Mouse (Mus musculus) CH12.LX (cell line): ENCODE measurements at regions not wholly inside any gene's neighbourhood (a gene's known extent, or its start where the extent isn't known, plus 50 kb on each side); places are given as distances from the start of the nearest gene placed in this dataset.
A peak's percentile ranks its signal among the peaks of the same experiment; 100 is the strongest.

Experiments used
- DNase-seq: peaks from one replicate; pipeline ENCODE4 v3.0.0-alpha.2; 2013; ENCODE audit errors: extremely low read depth
- H3K27ac ChIP-seq: 2 replicates; pipeline ENCODE4 v1.5.1; 2012; ENCODE audit warnings: low read depth, mild to moderate bottlenecking, control low read depth, moderate library complexity; ENCODE audit not compliant: insufficient read depth
- H3K27me3 ChIP-seq: replicated peaks from 2 replicates; pipeline ENCODE3; 2012; ENCODE audit warnings: inconsistent platforms
- H3K36me3 ChIP-seq, 2 experiments: replicated peaks in 1 of 2; 2 replicates each; pipeline versions ENCODE3 to v1.6.1; 2012; ENCODE audit warnings: inconsistent platforms in 1 of 2, low read length in 1 of 2, mild to moderate bottlenecking in 1 of 2, mixed read lengths in 1 of 2, moderate library complexity in 1 of 2; ENCODE audit not compliant: control insufficient read depth in 1 of 2, insufficient read depth in 1 of 2
- H3K4me1 ChIP-seq, 2 experiments: 2 replicates each; pipeline ENCODE4 v1.6.1; 2012; ENCODE audit warnings: inconsistent platforms in 1 of 2, moderate library complexity in 1 of 2; ENCODE audit not compliant: insufficient read depth in 2 of 2, control insufficient read depth in 1 of 2
- H3K4me2 ChIP-seq: 2 replicates; pipeline ENCODE4 v1.6.1; 2012; ENCODE audit warnings: low read depth, mild to moderate bottlenecking, control low read depth; ENCODE audit not compliant: poor library complexity, insufficient read depth, severe bottlenecking
- H3K4me3 ChIP-seq, 3 experiments: fragments of 150-350 bp in 1 of 3; sonication (generic) in 1 of 3; replicated peaks in 1 of 3; 2 replicates each; pipeline versions ENCODE3 to v1.5.1; 2011 to 2012; ENCODE audit warnings: low read depth in 2 of 3, low read length in 2 of 3, mild to moderate bottlenecking in 2 of 3, moderate library complexity in 2 of 3, control low read depth in 1 of 3, improper control_type of control experiment in 1 of 3, inconsistent platforms in 1 of 3, mixed read lengths in 1 of 3; ENCODE audit not compliant: poor library complexity in 1 of 3
- H3K79me2 ChIP-seq: replicated peaks from 2 replicates; pipeline ENCODE4 v1.6.1; 2012; ENCODE audit warnings: mild to moderate bottlenecking, moderate library complexity; ENCODE audit not compliant: control insufficient read depth, poor library complexity, insufficient read depth, severe bottlenecking; ENCODE audit errors: extremely low read depth
- H3K9ac ChIP-seq: 2 replicates; pipeline ENCODE4 v1.6.1; 2012; ENCODE audit warnings: low read depth, mild to moderate bottlenecking, control low read depth, moderate library complexity; ENCODE audit not compliant: insufficient read depth
- H3K9me3 ChIP-seq: replicated peaks from 2 replicates; pipeline ENCODE3; 2012; ENCODE audit warnings: low read length, inconsistent platforms, mixed read lengths
- BHLHE40 ChIP-seq: IDR thresholded peaks from 2 replicates; pipeline ENCODE4 v1.6.1; 2011; ENCODE audit warnings: mild to moderate bottlenecking, low read depth, low read length, improper control_type of control experiment
- CHD1 ChIP-seq: IDR thresholded peaks from 2 replicates; pipeline ENCODE4 v1.6.1; 2012; ENCODE audit warnings: low read depth, low read length, improper control_type of control experiment, inconsistent platforms
- CTCF ChIP-seq, 2 experiments: IDR thresholded peaks in 1 of 2; conservative IDR thresholded peaks in 1 of 2; 2 replicates each; pipeline ENCODE4 v1.5.1; 2011 to 2012; ENCODE audit warnings: low read depth in 2 of 2, low read length in 2 of 2, improper control_type of control experiment in 1 of 2, inconsistent platforms in 1 of 2, mild to moderate bottlenecking in 1 of 2, moderate library complexity in 1 of 2
- E2F4 ChIP-seq: IDR thresholded peaks from 2 replicates; pipeline ENCODE4 v1.6.1; 2011; ENCODE audit warnings: low read depth, low read length, improper control_type of control experiment; ENCODE audit not compliant: insufficient replicate concordance
- ELF1 ChIP-seq: IDR thresholded peaks from 2 replicates; pipeline ENCODE4 v1.6.1; 2014; ENCODE audit warnings: low read depth, mild to moderate bottlenecking, inconsistent platforms, low read length, improper control_type of control experiment
- EP300 ChIP-seq: IDR thresholded peaks from 2 replicates; pipeline ENCODE4 v1.6.1; 2011; ENCODE audit warnings: low read length, improper control_type of control experiment
- ETS1 ChIP-seq: conservative IDR thresholded peaks from 2 replicates; pipeline ENCODE4 v1.6.1; 2012; ENCODE audit warnings: low read depth, mild to moderate bottlenecking, inconsistent platforms, low read length, improper control_type of control experiment, moderate library complexity
- IRF4 ChIP-seq: IDR thresholded peaks from 2 replicates; pipeline ENCODE4 v1.6.1; 2014; ENCODE audit warnings: low read depth, mild to moderate bottlenecking, inconsistent platforms, low read length, improper control_type of control experiment
- KAT2A ChIP-seq: IDR thresholded peaks from 2 replicates; pipeline ENCODE4 v1.6.1; 2012; ENCODE audit warnings: low read length, improper control_type of control experiment, inconsistent platforms; ENCODE audit not compliant: insufficient replicate concordance
- MAFK ChIP-seq: IDR thresholded peaks from 2 replicates; pipeline ENCODE4 v1.6.1; 2011; ENCODE audit warnings: low read length, improper control_type of control experiment; ENCODE audit not compliant: insufficient replicate concordance
- MAX ChIP-seq: IDR thresholded peaks from 2 replicates; pipeline ENCODE4 v1.6.1; 2011; ENCODE audit warnings: low read length, improper control_type of control experiment
- MAZ ChIP-seq: IDR thresholded peaks from 2 replicates; pipeline ENCODE4 v1.6.1; 2012; ENCODE audit warnings: low read depth, mild to moderate bottlenecking, inconsistent platforms, low read length, improper control_type of control experiment, moderate library complexity
- MEF2A ChIP-seq: IDR thresholded peaks from 2 replicates; pipeline ENCODE4 v1.6.1; 2014; ENCODE audit warnings: low read depth, mild to moderate bottlenecking, inconsistent platforms, low read length, improper control_type of control experiment, borderline replicate concordance
- MYC ChIP-seq: IDR thresholded peaks from 2 replicates; pipeline ENCODE4 v1.6.1; 2011; ENCODE audit warnings: low read depth, mild to moderate bottlenecking, improper control_type of control experiment, low read length
- NELFE ChIP-seq: IDR thresholded peaks from 2 replicates; pipeline ENCODE4 v1.6.1; 2011; ENCODE audit warnings: low read depth, low read length, improper control_type of control experiment
- POLR2AphosphoS2 ChIP-seq: IDR thresholded peaks from 2 replicates; pipeline ENCODE4 v1.6.1; 2011; ENCODE audit warnings: low read depth, low read length, improper control_type of control experiment
- RCOR1 ChIP-seq: conservative IDR thresholded peaks from 2 replicates; pipeline ENCODE4 v1.6.1; 2012; ENCODE audit warnings: low read depth, mild to moderate bottlenecking, inconsistent platforms, low read length, improper control_type of control experiment
- UBTF ChIP-seq: IDR thresholded peaks from 2 replicates; pipeline ENCODE4 v1.6.1; 2012; ENCODE audit warnings: low read depth, mild to moderate bottlenecking, inconsistent platforms, low read length, improper control_type of control experiment, moderate library complexity
- ZC3H11A ChIP-seq: IDR thresholded peaks from 2 replicates; pipeline ENCODE4 v1.6.1; 2012; ENCODE audit warnings: low read depth, mild to moderate bottlenecking, inconsistent platforms, low read length, improper control_type of control experiment
- ZKSCAN1 ChIP-seq: IDR thresholded peaks from 2 replicates; pipeline ENCODE4 v1.6.1; 2012; ENCODE audit warnings: low read depth, inconsistent platforms, low read length, improper control_type of control experiment, borderline replicate concordance
- ZMIZ1 ChIP-seq: IDR thresholded peaks from 2 replicates; pipeline ENCODE4 v1.6.1; 2012; ENCODE audit warnings: low read depth, mild to moderate bottlenecking, inconsistent platforms, low read length, improper control_type of control experiment
- dilution Hi-C: fragments of 300-500 bp; cut with MboI; formaldehyde crosslinking; loops from 2 replicates; pipeline ENCODE4 v1.14.3; 2020; ENCODE audit warnings: low sequenced_read_pairs; ENCODE audit not compliant: extremely low pct_unique_long_range_greater_than_20kb, extremely low pct_ligation_motif_present
- in situ Hi-C: fragments of 300-500 bp; cut with MboI; formaldehyde crosslinking; loops from 3 replicates; pipeline ENCODE4 v1.14.3; 2019; ENCODE audit warnings: low sequenced_read_pairs, low pct_ligation_motif_present, low pct_unique_long_range_greater_than_20kb, mixed read lengths

DNA sequence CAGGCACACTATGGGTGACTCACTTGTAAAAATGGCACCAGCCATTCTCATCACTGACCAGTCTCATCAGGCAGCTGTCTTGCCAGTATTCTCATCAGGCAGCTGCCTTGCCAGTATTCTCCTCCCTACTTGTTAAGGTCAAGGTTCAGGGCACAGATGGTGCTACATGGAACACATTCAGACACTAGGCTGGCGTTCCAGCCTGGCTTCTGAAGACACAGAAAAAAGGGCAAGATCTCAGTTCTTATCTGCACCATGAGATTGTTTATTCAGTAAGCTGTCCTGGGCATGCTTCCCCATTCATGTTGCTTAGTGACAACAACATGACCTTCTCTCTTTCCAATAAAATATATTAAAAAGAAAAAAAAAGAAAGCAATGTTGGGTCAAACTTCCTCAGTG lies 90.7 kb upstream of the Itgb1 start:
- DNase-seq: no peak
- no peaks in the 10 kb centered on the region for H3K79me2 ChIP-seq
- dilution Hi-C loops: no loop called here
- no peak overlapping the region for H3K9ac ChIP-seq
- H3K9me3 ChIP-seq: no peaks in the 10 kb centered on the region
- H3K27ac ChIP-seq: no peak overlapping the region
- in situ Hi-C loops: no loop called here
- H3K4me3 ChIP-seq: no peak overlapping the region
- H3K27me3 ChIP-seq: no peaks in the 10 kb centered on the region
- peaks cover 0 to 45% of the 10 kb centered on the region in 2 experiments; a peak in 3 of 4 replicates for H3K4me1 ChIP-seq
- TF ChIP-seq ZKSCAN1 (no peak), UBTF (no peak), MAZ (no peak), EP300 (no peak), MEF2A (no peak), IRF4 (no peak), NELFE (no peak), KAT2A (no peak), RCOR1 (no peak), ZC3H11A (no peak), ELF1 (no peak), MAFK (no peak), E2F4 (no peak), CTCF (conservative IDR thresholded peaks at IDR 0.05 in 1 of 2, IDR thresholded peaks at IDR 0.05 in 1 of 2; ENCODE audit: low read depth in 2 of 2, low read length in 2 of 2) (no peak), ZMIZ1 (no peak), ETS1 (no peak), POLR2AphosphoS2 (no peak), MYC (no peak)
- no peaks in the 10 kb centered on the region for H3K36me3 ChIP-seq
- H3K4me2 ChIP-seq: no peak overlapping the region

DNA sequence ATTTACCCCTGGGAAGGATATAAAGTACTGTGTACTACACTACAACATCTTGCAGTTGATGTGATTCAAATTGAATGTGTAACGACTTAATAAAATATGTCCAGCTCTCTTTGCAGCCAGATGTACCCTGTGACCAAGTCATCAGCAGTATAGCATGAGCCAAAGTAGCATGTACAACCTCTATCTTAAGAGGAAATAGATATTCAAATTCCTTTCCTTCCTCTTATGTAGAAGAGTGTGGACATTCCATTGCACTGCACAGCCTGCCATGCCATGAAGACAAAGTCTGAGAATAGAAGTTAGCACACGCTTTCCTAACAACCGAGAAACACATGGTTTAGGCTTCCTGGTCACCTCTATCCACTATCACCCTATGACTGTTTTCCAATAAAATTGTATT lies 79.9 kb upstream of the Itgb1 start:
- dilution Hi-C loops: no loop called here
- TF ChIP-seq KAT2A (no peak), CHD1 (no peak), MAZ (no peak), IRF4 (no peak), BHLHE40 (no peak), MAX (0 out of 2 replicates have a peak, but pooled peaks have one; percentile 17), ETS1 (no peak)
- DNase-seq: peak; percentile 17

More for the DNA sequence above, 79.9 kb upstream of the Itgb1 start:
- Histone ChIP-seq H3K36me3 (no peaks in the 10 kb centered on the region), H3K9me3 (no peaks in the 10 kb centered on the region), H3K4me2 (no peak overlapping the region), H3K79me2 (no peaks in the 10 kb centered on the region), H3K4me3 (no peak overlapping the region), H3K27me3 (no peaks in the 10 kb centered on the region), H3K4me1 (peaks cover 5 to 38% of the 10 kb centered on the region in 2 experiments; a peak in 3 of 4 replicates), H3K27ac (no peak overlapping the region), H3K9ac (no peak overlapping the region)
- in situ Hi-C loops: no loop called here
